Mouse (Mus musculus): Measurements from ENCODE around the gene Slc2a9. TPM values are rescaled to one million over a fixed set of nuclear protein-coding genes. Genes with fewer than 3 reads are reported as not detected.

Gene Slc2a9
- total and polyA plus RNA-seq, 3 experiments: 1.6 to 2.8 (median 2.3) TPM

- H3K4me3 ChIP-seq (replicated peaks in 1 of 3; ENCODE audit: low read depth in 2 of 3, low read length in 2 of 3, poor library complexity in 1 of 3): no peak overlapping the region
- H3K4me2 ChIP-seq (ENCODE audit: insufficient read depth, low read depth, poor library complexity, severe bottlenecking): no peak overlapping the region
- no peaks in the 10 kb centered on the region for H3K36me3 ChIP-seq (replicated peaks in 1 of 2; ENCODE audit: control insufficient read depth in 1 of 2, insufficient read depth in 1 of 2, low read length in 1 of 2)
- no peak overlapping the region for H3K9ac ChIP-seq (ENCODE audit: insufficient read depth, low read depth)
- H3K79me2 ChIP-seq (replicated peaks; ENCODE audit: control insufficient read depth, extremely low read depth, insufficient read depth, poor library complexity, severe bottlenecking): no peaks in the 10 kb centered on the region
- peaks cover 3 to 4% of the 10 kb centered on the region in 2 experiments; a peak in 1 of 4 replicates for H3K4me1 ChIP-seq (ENCODE audit: control insufficient read depth in 1 of 2, insufficient read depth in 2 of 2)
- no peaks in the 10 kb centered on the region for H3K9me3 ChIP-seq (replicated peaks; ENCODE audit: low read length)
- no peak for TF ChIP-seq EP300 (IDR thresholded peaks at IDR 0.05; ENCODE audit: low read length)
- no peak for TF ChIP-seq E2F4 (IDR thresholded peaks at IDR 0.05; ENCODE audit: insufficient replicate concordance, low read depth, low read length)
- no peak for TF ChIP-seq MEF2A (IDR thresholded peaks at IDR 0.05; ENCODE audit: borderline replicate concordance, low read depth, low read length)
- TF ChIP-seq USF1 (IDR thresholded peaks at IDR 0.05; ENCODE audit: low read depth, low read length): no peak
- TF ChIP-seq PAX5 (IDR thresholded peaks at IDR 0.05; ENCODE audit: low read length): no peak
- TF ChIP-seq BHLHE40 (IDR thresholded peaks at IDR 0.05; ENCODE audit: low read depth, low read length): no peak
- TF ChIP-seq TCF12 (IDR thresholded peaks at IDR 0.05; ENCODE audit: low read depth, low read length): no peak
- TF ChIP-seq ETS1 (conservative IDR thresholded peaks at IDR 0.05; ENCODE audit: low read depth, low read length): no peak
- in situ Hi-C loops (cut with MboI; ENCODE audit: low pct_ligation_motif_present, low pct_unique_long_range_greater_than_20kb, low sequenced_read_pairs): loop anchor here (10.0 kb wide), 1 partner anchor 54 kb away; no protein-coding TSS in a partner anchor
- no peaks in the 10 kb centered on the region for H3K27me3 ChIP-seq (replicated peaks)
- dilution Hi-C loops (cut with MboI; ENCODE audit: extremely low pct_ligation_motif_present, extremely low pct_unique_long_range_greater_than_20kb, low sequenced_read_pairs): no loop called here
- no peak for DNase-seq (ENCODE audit: extremely low read depth)
- H3K27ac ChIP-seq (ENCODE audit: insufficient read depth, low read depth): no peak overlapping the region
Observed at GRCm38 (mm10) chr5:38388420-38388823, 114.5 kb downstream of the Slc2a9 start.

- in situ Hi-C loops (cut with MboI; ENCODE audit: low pct_ligation_motif_present, low pct_unique_long_range_greater_than_20kb, low sequenced_read_pairs) (loop anchor here (10.0 kb wide), 1 partner anchor 45 kb away; no protein-coding TSS in a partner anchor), dilution Hi-C loops (cut with MboI; ENCODE audit: extremely low pct_ligation_motif_present, extremely low pct_unique_long_range_greater_than_20kb, low sequenced_read_pairs) (no loop called here)
- Histone ChIP-seq H3K9me3 (replicated peaks; ENCODE audit: low read length) (no peaks in the 10 kb centered on the region), H3K79me2 (replicated peaks; ENCODE audit: control insufficient read depth, extremely low read depth, insufficient read depth, poor library complexity, severe bottlenecking) (no peaks in the 10 kb centered on the region), H3K27me3 (replicated peaks) (no peaks in the 10 kb centered on the region), H3K4me2 (ENCODE audit: insufficient read depth, low read depth, poor library complexity, severe bottlenecking) (no peak overlapping the region), H3K4me3 (replicated peaks in 1 of 3; ENCODE audit: low read depth in 2 of 3, low read length in 2 of 3, poor library complexity in 1 of 3) (no peak overlapping the region), H3K9ac (ENCODE audit: insufficient read depth, low read depth) (no peak overlapping the region), H3K27ac (ENCODE audit: insufficient read depth, low read depth) (no peak overlapping the region), H3K36me3 (replicated peaks in 1 of 2; ENCODE audit: control insufficient read depth in 1 of 2, insufficient read depth in 1 of 2, low read length in 1 of 2) (no peaks in the 10 kb centered on the region), H3K4me1 (ENCODE audit: control insufficient read depth in 1 of 2, insufficient read depth in 2 of 2) (no peaks in the 10 kb centered on the region)
- no peak for TF ChIP-seq JUN (IDR thresholded peaks at IDR 0.05; ENCODE audit: insufficient read depth, low read depth, low read length)
- no peak for TF ChIP-seq UBTF (IDR thresholded peaks at IDR 0.05; ENCODE audit: low read depth, low read length)
- no peak for TF ChIP-seq ZMIZ1 (IDR thresholded peaks at IDR 0.05; ENCODE audit: low read depth, low read length)
- TF ChIP-seq IRF4 (IDR thresholded peaks at IDR 0.05; ENCODE audit: low read depth, low read length): no peak
- TF ChIP-seq USF2 (conservative IDR thresholded peaks at IDR 0.05; ENCODE audit: low read depth, low read length): no peak
- no peak for TF ChIP-seq TCF12 (IDR thresholded peaks at IDR 0.05; ENCODE audit: low read depth, low read length)
- TF ChIP-seq NELFE (IDR thresholded peaks at IDR 0.05; ENCODE audit: low read depth, low read length): no peak
- no peak for TF ChIP-seq ZKSCAN1 (IDR thresholded peaks at IDR 0.05; ENCODE audit: borderline replicate concordance, low read depth, low read length)
- DNase-seq (ENCODE audit: extremely low read depth): no peak
Observed at GRCm38 (mm10) chr5:38379970-38380369, 123.0 kb downstream of the Slc2a9 start.

Data from CH12.LX (cell line).